Mouse (Mus musculus): ENCODE measurements at regions not wholly inside any gene's neighbourhood (a gene's known extent, or its start where the extent isn't known, plus 50 kb on each side); places are given as distances from the start of the nearest gene placed in this dataset.

DNA sequence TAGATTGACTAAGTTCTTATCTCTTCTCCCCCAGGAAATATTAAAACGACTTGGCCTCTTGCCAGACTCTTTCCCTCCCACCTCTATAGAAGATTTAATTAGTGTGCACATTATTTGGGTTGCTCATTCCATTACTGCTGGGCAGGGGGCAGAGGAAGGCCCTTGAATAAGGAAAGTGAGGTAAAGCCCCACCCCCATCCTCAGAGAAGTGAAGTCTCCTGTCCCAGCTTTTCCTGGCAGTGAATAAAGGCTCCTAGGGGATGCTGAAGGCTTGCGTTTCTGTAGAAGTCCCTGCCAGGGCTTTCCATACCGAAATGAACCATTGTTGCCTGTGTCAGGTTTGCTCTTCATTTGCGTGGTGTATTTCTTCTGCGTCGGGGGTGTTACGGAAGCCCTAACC is 133.8 kb upstream of the Mdm1 start:
- H3K9ac ChIP-seq (ENCODE audit: low read depth, low read length): no peak overlapping the region
- H3K9me3 ChIP-seq (replicated peaks; ENCODE audit: control insufficient read depth, low read length): peaks cover 9% of the 10 kb centered on the region
- H3K27ac ChIP-seq (ENCODE audit: low read depth, low read length): no peak overlapping the region
- 0 out of 2 replicates have a peak, but pooled peaks cover 2% of the 10 kb centered on the region for H3K4me1 ChIP-seq (ENCODE audit: control insufficient read depth, insufficient read depth, low read length)
- H3K36me3 ChIP-seq (ENCODE audit: control insufficient read depth, insufficient read depth, low read length): no peaks in the 10 kb centered on the region
- H3K4me2 ChIP-seq: no peak overlapping the region
- WGBS (ENCODE audit: insufficient replicate concordance): 84% methylated on average over 7 of the region's 7 CpGs
- H3K4me3 ChIP-seq (ENCODE audit: low read depth, low read length): no peak overlapping the region
- ATAC-seq (replicated peaks; ENCODE audit: insufficient number of reproducible peaks, low FRiP score, low TSS enrichment): no peak
- no peaks in the 10 kb centered on the region for H3K27me3 ChIP-seq (ENCODE audit: control insufficient read depth, insufficient read depth, low read length)

- no peak overlapping the region for H3K9ac ChIP-seq (ENCODE audit: low read depth, low read length)
- H3K27me3 ChIP-seq (ENCODE audit: control insufficient read depth, insufficient read depth, low read length): no peaks in the 10 kb centered on the region
- ATAC-seq (replicated peaks; ENCODE audit: insufficient number of reproducible peaks, low FRiP score, low TSS enrichment): no peak
- H3K9me3 ChIP-seq (replicated peaks; ENCODE audit: control insufficient read depth, low read length): peaks cover 9% of the 10 kb centered on the region
- H3K27ac ChIP-seq (ENCODE audit: low read depth, low read length): no peak overlapping the region
- no peak overlapping the region for H3K4me3 ChIP-seq (ENCODE audit: low read depth, low read length)
- no peak overlapping the region for H3K4me2 ChIP-seq
- no peaks in the 10 kb centered on the region for H3K4me1 ChIP-seq (ENCODE audit: control insufficient read depth, insufficient read depth, low read length)
- no peaks in the 10 kb centered on the region for H3K36me3 ChIP-seq (ENCODE audit: control insufficient read depth, insufficient read depth, low read length)
- 74% methylated on average over 10 of the region's 10 CpGs for WGBS (ENCODE audit: insufficient replicate concordance)
Observed at GRCm38 (mm10) chr10:118011687-118012567, 129.7 kb upstream of the Mdm1 start.

DNA sequence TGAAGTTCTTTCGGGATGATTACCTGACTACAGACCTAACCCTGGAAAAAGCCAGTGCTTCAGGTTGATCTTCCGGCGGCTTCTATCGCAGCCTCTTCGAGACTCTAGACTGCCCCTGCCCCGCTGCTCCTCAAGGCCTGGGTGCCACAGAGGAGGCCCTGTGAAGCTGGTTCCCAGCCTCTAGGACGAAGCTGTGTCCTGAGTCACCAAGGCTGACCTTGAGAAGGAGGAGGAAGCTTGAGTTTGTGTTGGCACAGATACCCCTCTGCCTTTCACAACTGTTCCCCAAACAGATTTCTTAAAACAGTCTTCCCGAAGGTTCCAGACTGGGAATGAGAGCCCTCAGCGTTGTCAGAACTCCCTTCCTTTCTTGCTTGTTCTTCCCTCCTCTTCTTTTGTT is 112.8 kb upstream of the Mdm1 start:
- Histone ChIP-seq H3K4me3 (ENCODE audit: low read depth, low read length) (no peak overlapping the region), H3K4me2 (no peak overlapping the region), H3K27ac (ENCODE audit: low read depth, low read length) (no peak overlapping the region), H3K27me3 (ENCODE audit: control insufficient read depth, insufficient read depth, low read length) (no peaks in the 10 kb centered on the region), H3K9me3 (replicated peaks; ENCODE audit: control insufficient read depth, low read length) (no peaks in the 10 kb centered on the region), H3K4me1 (ENCODE audit: control insufficient read depth, insufficient read depth, low read length) (no peaks in the 10 kb centered on the region), H3K36me3 (ENCODE audit: control insufficient read depth, insufficient read depth, low read length) (no peaks in the 10 kb centered on the region), H3K9ac (ENCODE audit: low read depth, low read length) (no peak overlapping the region)
- ATAC-seq (replicated peaks; ENCODE audit: insufficient number of reproducible peaks, low FRiP score, low TSS enrichment): no peak
- 79% methylated on average over 9 of the region's 9 CpGs for WGBS (ENCODE audit: insufficient replicate concordance)

DNA sequence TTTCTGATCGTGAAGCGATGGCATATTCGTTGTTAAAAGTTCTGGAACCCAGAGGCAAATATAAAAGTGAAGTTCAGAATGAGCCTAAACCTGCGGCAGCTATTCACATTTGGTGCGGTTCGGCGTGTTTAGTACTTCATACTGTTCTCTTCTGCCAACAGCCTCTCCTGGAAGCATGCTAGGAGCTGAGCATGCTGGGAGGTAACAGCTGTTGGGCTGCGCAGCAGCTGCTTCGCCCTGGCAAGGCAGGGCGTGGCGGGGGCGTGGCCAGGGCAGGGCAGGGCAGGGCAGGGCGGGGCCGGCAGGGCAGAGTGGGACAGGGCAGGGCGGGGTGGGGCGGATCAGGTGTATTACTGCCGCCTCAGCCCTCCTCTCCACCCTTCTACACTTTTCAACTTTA is 107.2 kb upstream of the Mdm1 start:
- no peak overlapping the region for H3K4me2 ChIP-seq
- WGBS (ENCODE audit: insufficient replicate concordance): 71% methylated on average over 17 of the region's 17 CpGs

GRCm38 (mm10) chr10:118035035-118035434 is 106.6 kb upstream of the Mdm1 start:
- H3K9ac ChIP-seq (ENCODE audit: low read depth, low read length): no peak overlapping the region
- ATAC-seq (replicated peaks; ENCODE audit: insufficient number of reproducible peaks, low FRiP score, low TSS enrichment): no peak
- no peaks in the 10 kb centered on the region for H3K4me1 ChIP-seq (ENCODE audit: control insufficient read depth, insufficient read depth, low read length)
- H3K4me2 ChIP-seq: no peak overlapping the region
- H3K27ac ChIP-seq (ENCODE audit: low read depth, low read length): no peak overlapping the region
- H3K27me3 ChIP-seq (ENCODE audit: control insufficient read depth, insufficient read depth, low read length): no peaks in the 10 kb centered on the region
- WGBS (ENCODE audit: insufficient replicate concordance): 79% methylated on average over 13 of the region's 13 CpGs
- 0 out of 2 replicates have a peak, but pooled peaks cover under 1% of the 10 kb centered on the region for H3K9me3 ChIP-seq (replicated peaks; ENCODE audit: control insufficient read depth, low read length)
- H3K4me3 ChIP-seq (ENCODE audit: low read depth, low read length): no peak overlapping the region
- no peaks in the 10 kb centered on the region for H3K36me3 ChIP-seq (ENCODE audit: control insufficient read depth, insufficient read depth, low read length)

More for the DNA sequence above, 107.2 kb upstream of the Mdm1 start:
- no peak for ATAC-seq (replicated peaks; ENCODE audit: insufficient number of reproducible peaks, low FRiP score, low TSS enrichment)
- H3K9ac ChIP-seq (ENCODE audit: low read depth, low read length): no peak overlapping the region
- no peaks in the 10 kb centered on the region for H3K4me1 ChIP-seq (ENCODE audit: control insufficient read depth, insufficient read depth, low read length)
- H3K9me3 ChIP-seq (replicated peaks; ENCODE audit: control insufficient read depth, low read length): no peaks in the 10 kb centered on the region
- no peaks in the 10 kb centered on the region for H3K27me3 ChIP-seq (ENCODE audit: control insufficient read depth, insufficient read depth, low read length)
- no peak overlapping the region for H3K4me3 ChIP-seq (ENCODE audit: low read depth, low read length)
- H3K27ac ChIP-seq (ENCODE audit: low read depth, low read length): no peak overlapping the region
- no peaks in the 10 kb centered on the region for H3K36me3 ChIP-seq (ENCODE audit: control insufficient read depth, insufficient read depth, low read length)

DNA sequence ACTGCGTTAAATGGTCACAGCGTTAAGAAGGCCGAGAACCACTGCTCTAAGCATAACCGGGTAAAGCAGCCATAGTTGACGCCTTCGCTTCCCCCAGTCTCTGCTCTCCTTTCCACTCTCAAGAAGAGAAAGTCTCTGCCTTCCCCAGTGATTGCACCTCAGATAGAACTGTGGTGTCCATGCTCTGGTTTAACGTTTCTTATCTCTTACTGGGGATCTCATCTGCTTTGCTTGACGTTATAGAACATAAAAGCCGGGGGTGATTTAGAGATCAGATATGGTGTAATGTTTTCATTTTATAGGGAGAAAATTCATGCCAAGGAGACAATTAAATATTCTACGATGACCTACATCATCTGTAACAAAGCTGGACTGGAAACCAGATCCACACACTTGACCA is 103.1 kb upstream of the Mdm1 start:
- no peak for ATAC-seq (replicated peaks; ENCODE audit: insufficient number of reproducible peaks, low FRiP score, low TSS enrichment)
- H3K27ac ChIP-seq (ENCODE audit: low read depth, low read length): no peak overlapping the region
- no peaks in the 10 kb centered on the region for H3K4me1 ChIP-seq (ENCODE audit: control insufficient read depth, insufficient read depth, low read length)
- H3K36me3 ChIP-seq (ENCODE audit: control insufficient read depth, insufficient read depth, low read length): no peaks in the 10 kb centered on the region
- no peak overlapping the region for H3K4me3 ChIP-seq (ENCODE audit: low read depth, low read length)
- no peaks in the 10 kb centered on the region for H3K27me3 ChIP-seq (ENCODE audit: control insufficient read depth, insufficient read depth, low read length)
- H3K4me2 ChIP-seq: no peak overlapping the region
- H3K9me3 ChIP-seq (replicated peaks; ENCODE audit: control insufficient read depth, low read length): 0 out of 2 replicates have a peak, but pooled peaks cover 2% of the 10 kb centered on the region
- no peak overlapping the region for H3K9ac ChIP-seq (ENCODE audit: low read depth, low read length)
- 92% methylated on average over 10 of the region's 10 CpGs for WGBS (ENCODE audit: insufficient replicate concordance)

DNA sequence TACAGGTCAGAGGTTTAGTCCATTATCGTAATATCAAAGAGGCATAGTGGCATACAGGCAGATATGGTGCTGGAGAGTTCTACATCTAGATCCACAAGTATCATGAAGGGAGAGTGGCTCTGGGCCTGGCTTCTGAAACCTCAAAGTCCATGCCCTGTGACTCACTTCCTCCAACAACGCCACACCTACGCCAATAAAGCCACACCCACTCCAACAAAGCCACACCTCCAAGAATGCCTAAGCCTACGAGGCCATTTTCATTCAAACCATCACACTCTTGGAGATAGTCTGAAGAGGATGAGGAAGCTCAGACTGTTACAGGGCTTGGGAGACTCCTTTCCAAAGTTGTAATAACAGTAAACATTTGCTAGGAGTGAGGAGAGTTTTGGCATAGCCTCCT is 102.6 kb upstream of the Mdm1 start:
- H3K4me1 ChIP-seq (ENCODE audit: control insufficient read depth, insufficient read depth, low read length): no peaks in the 10 kb centered on the region
- no peaks in the 10 kb centered on the region for H3K27me3 ChIP-seq (ENCODE audit: control insufficient read depth, insufficient read depth, low read length)
- no peak overlapping the region for H3K27ac ChIP-seq (ENCODE audit: low read depth, low read length)
- WGBS (ENCODE audit: insufficient replicate concordance): 83% methylated on average over 4 of the region's 4 CpGs
- H3K4me2 ChIP-seq: no peak overlapping the region
- H3K4me3 ChIP-seq (ENCODE audit: low read depth, low read length): no peak overlapping the region
- H3K9me3 ChIP-seq (replicated peaks; ENCODE audit: control insufficient read depth, low read length): 0 out of 2 replicates have a peak, but pooled peaks cover 2% of the 10 kb centered on the region
- no peak overlapping the region for H3K9ac ChIP-seq (ENCODE audit: low read depth, low read length)
- no peaks in the 10 kb centered on the region for H3K36me3 ChIP-seq (ENCODE audit: control insufficient read depth, insufficient read depth, low read length)
- ATAC-seq (replicated peaks; ENCODE audit: insufficient number of reproducible peaks, low FRiP score, low TSS enrichment): no peak

- H3K36me3 ChIP-seq (ENCODE audit: control insufficient read depth, insufficient read depth, low read length): no peaks in the 10 kb centered on the region
- H3K9me3 ChIP-seq (replicated peaks; ENCODE audit: control insufficient read depth, low read length): 0 out of 2 replicates have a peak, but pooled peaks cover 2% of the 10 kb centered on the region
- no peak overlapping the region for H3K9ac ChIP-seq (ENCODE audit: low read depth, low read length)
- ATAC-seq (replicated peaks; ENCODE audit: insufficient number of reproducible peaks, low FRiP score, low TSS enrichment): no peak
- no peak overlapping the region for H3K4me2 ChIP-seq
- no peak overlapping the region for H3K4me3 ChIP-seq (ENCODE audit: low read depth, low read length)
- H3K27me3 ChIP-seq (ENCODE audit: control insufficient read depth, insufficient read depth, low read length): no peaks in the 10 kb centered on the region
- H3K27ac ChIP-seq (ENCODE audit: low read depth, low read length): no peak overlapping the region
- H3K4me1 ChIP-seq (ENCODE audit: control insufficient read depth, insufficient read depth, low read length): no peaks in the 10 kb centered on the region
- 87% methylated on average over 3 of the region's 3 CpGs for WGBS (ENCODE audit: insufficient replicate concordance)
Observed at GRCm38 (mm10) chr10:118041068-118041467, 100.5 kb upstream of the Mdm1 start.

DNA sequence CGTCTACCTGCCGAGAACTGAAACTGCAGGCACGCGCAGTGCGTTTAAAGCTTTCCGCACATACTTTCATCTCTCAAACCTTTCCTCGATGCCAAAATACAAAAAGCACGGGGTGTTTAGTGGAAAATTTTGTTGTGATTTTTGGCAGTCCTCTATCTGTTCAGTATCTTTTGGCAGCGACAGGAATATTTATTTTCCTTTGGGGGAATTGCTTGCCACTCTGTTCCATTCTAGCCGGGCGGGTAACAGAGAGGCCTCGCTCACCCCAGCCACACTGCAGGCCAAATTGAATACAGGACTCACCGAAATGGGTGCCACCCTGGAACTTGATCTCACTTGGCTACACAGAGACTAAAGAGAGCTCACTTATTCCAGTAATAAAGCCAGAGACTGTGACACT is 97.8 kb upstream of the Mdm1 start:
- no peak overlapping the region for H3K27ac ChIP-seq (ENCODE audit: low read depth, low read length)
- no peak overlapping the region for H3K9ac ChIP-seq (ENCODE audit: low read depth, low read length)
- H3K4me2 ChIP-seq: no peak overlapping the region
- H3K27me3 ChIP-seq (ENCODE audit: control insufficient read depth, insufficient read depth, low read length): no peaks in the 10 kb centered on the region
- no peak overlapping the region for H3K4me3 ChIP-seq (ENCODE audit: low read depth, low read length)
- no peaks in the 10 kb centered on the region for H3K36me3 ChIP-seq (ENCODE audit: control insufficient read depth, insufficient read depth, low read length)
- no peaks in the 10 kb centered on the region for H3K4me1 ChIP-seq (ENCODE audit: control insufficient read depth, insufficient read depth, low read length)
- WGBS (ENCODE audit: insufficient replicate concordance): 57% methylated on average over 13 of the region's 13 CpGs
- no peak for ATAC-seq (replicated peaks; ENCODE audit: insufficient number of reproducible peaks, low FRiP score, low TSS enrichment)
- H3K9me3 ChIP-seq (replicated peaks; ENCODE audit: control insufficient read depth, low read length): 0 out of 2 replicates have a peak, but pooled peaks cover 2% of the 10 kb centered on the region
